Mouse (Mus musculus) ES-E14 (cell line): ENCODE results near the gene Map3k5. TPM values are rescaled to one million over a fixed set of nuclear protein-coding genes. Genes with fewer than 3 reads are reported as not detected.

Source experiments
- DNase-seq: peaks from one replicate; pipeline ENCODE4 v3.0.0-alpha.2; 2013; ENCODE audit warnings: low read depth, low spot score
- H3K27ac ChIP-seq: 2 replicates; pipeline ENCODE4 v1.5.1; 2012; ENCODE audit warnings: low read depth, mild to moderate bottlenecking, low read length, moderate library complexity, mixed read lengths; ENCODE audit not compliant: poor library complexity, insufficient read depth, severe bottlenecking
- H3K36me3 ChIP-seq: 2 replicates; pipeline ENCODE4 v1.6.1; 2012; ENCODE audit warnings: mild to moderate bottlenecking, low read length, moderate library complexity, mixed read lengths; ENCODE audit not compliant: control insufficient read depth, poor library complexity, insufficient read depth, severe bottlenecking
- H3K4me1 ChIP-seq, 2 experiments: fragments of 150-350 bp in 1 of 2; sonication (generic) in 1 of 2; 2 replicates each; pipeline ENCODE4 v1.6.1; 2012; ENCODE audit warnings: low read length in 2 of 2, mild to moderate bottlenecking in 1 of 2, mixed read lengths in 1 of 2; ENCODE audit not compliant: control insufficient read depth in 2 of 2, insufficient read depth in 2 of 2, poor library complexity in 1 of 2
- H3K4me3 ChIP-seq, 2 experiments: fragments of 150-350 bp in 1 of 2; sonication (generic) in 1 of 2; 2 replicates each; pipeline ENCODE4 v1.5.1; 2012; ENCODE audit warnings: low read length in 2 of 2, low read depth in 1 of 2, mild to moderate bottlenecking in 1 of 2, mixed read lengths in 1 of 2; ENCODE audit not compliant: insufficient read depth in 1 of 2, poor library complexity in 1 of 2, severe bottlenecking in 1 of 2
- H3K9ac ChIP-seq: 2 replicates; pipeline ENCODE4 v1.6.1; 2012; ENCODE audit warnings: low read depth, mild to moderate bottlenecking, low read length, mixed read lengths; ENCODE audit not compliant: poor library complexity, insufficient read depth, severe bottlenecking
- H3K9me3 ChIP-seq: fragments of 150-350 bp; sonication (generic); 2 replicates; pipeline ENCODE4 v1.6.1; 2012; ENCODE audit warnings: low read depth, mild to moderate bottlenecking, low read length; ENCODE audit not compliant: control insufficient read depth, insufficient read depth
- CHD2 ChIP-seq: IDR thresholded peaks from 2 replicates; pipeline ENCODE4 v1.6.1; 2014; ENCODE audit warnings: mild to moderate bottlenecking, low read depth, low read length, inconsistent platforms
- HCFC1 ChIP-seq: IDR thresholded peaks from 2 replicates; pipeline ENCODE4 v1.6.1; 2012; ENCODE audit warnings: low read length, inconsistent platforms, borderline replicate concordance; ENCODE audit not compliant: insufficient read depth
- MAFK ChIP-seq: IDR thresholded peaks from 2 replicates; pipeline ENCODE4 v1.6.1; 2014; ENCODE audit warnings: mild to moderate bottlenecking, low read depth, low read length, inconsistent platforms; ENCODE audit not compliant: insufficient read depth
- ZC3H11A ChIP-seq: IDR thresholded peaks from 2 replicates; pipeline ENCODE4 v1.6.1; 2012; ENCODE audit warnings: low read depth, mild to moderate bottlenecking, inconsistent platforms, low read length, borderline replicate concordance
- ZNF384 ChIP-seq: IDR thresholded peaks from 2 replicates; pipeline ENCODE4 v1.6.1; 2012; ENCODE audit warnings: low read depth, low read length, inconsistent platforms
- in situ Hi-C, 2 experiments: fragments of 600-800 bp; cut with MboI; formaldehyde crosslinking; loops; one replicate each; pipeline ENCODE4 v1.15.1; 2025; ENCODE audit warnings: low sequenced_read_pairs in 2 of 2, inconsistent platforms in 1 of 2; ENCODE audit not compliant: unreplicated experiment in 2 of 2
- total RNA-seq: library from RNA; depleted of rRNA; stranded (reverse); fragments of 300-350 nt; gene quantifications from 2 replicates; pipeline ENCODE4 v1.2.3, GENCODE M21; 2012

The Map3k5 gene
- total RNA-seq, 1 experiment: 4.7 TPM

GRCm38 (mm10) chr10:19960831-19961380 is 26.6 kb downstream of the Map3k5 start:
- no peak overlapping the region for H3K27ac ChIP-seq
- DNase-seq: no peak
- no peak for TF ChIP-seq CHD2
- no peak for TF ChIP-seq HCFC1
- no peak for TF ChIP-seq ZC3H11A
- no peak for TF ChIP-seq MAFK
- TF ChIP-seq ZNF384: no peak
- H3K4me1 ChIP-seq: no peaks in the 10 kb centered on the region
- H3K36me3 ChIP-seq: no peaks in the 10 kb centered on the region
- no peak overlapping the region for H3K9ac ChIP-seq
- H3K9me3 ChIP-seq: no peaks in the 10 kb centered on the region
- H3K4me3 ChIP-seq: no peak overlapping the region
- in situ Hi-C loops: no loop called here

- no peak overlapping the region for H3K27ac ChIP-seq
- H3K4me1 ChIP-seq: no peaks in the 10 kb centered on the region
- no peak for DNase-seq
- TF ChIP-seq ZC3H11A (no peak), CHD2 (no peak), MAFK (no peak), HCFC1 (no peak), ZNF384 (no peak)
- no peak overlapping the region for H3K4me3 ChIP-seq
- in situ Hi-C loops: no loop called here
- H3K9me3 ChIP-seq: no peaks in the 10 kb centered on the region
- H3K9ac ChIP-seq: no peak overlapping the region
- H3K36me3 ChIP-seq: no peaks in the 10 kb centered on the region
Measured at GRCm38 (mm10) chr10:19962746-19963145, 28.5 kb downstream of the Map3k5 start.

- Histone ChIP-seq H3K4me1 (no peaks in the 10 kb centered on the region), H3K27ac (no peak overlapping the region), H3K36me3 (no peaks in the 10 kb centered on the region), H3K9me3 (no peaks in the 10 kb centered on the region), H3K9ac (no peak overlapping the region), H3K4me3 (no peak overlapping the region)
- in situ Hi-C loops: no loop called here
- no peak for DNase-seq
- TF ChIP-seq ZNF384: no peak
- no peak for TF ChIP-seq CHD2
- TF ChIP-seq ZC3H11A: no peak
- no peak for TF ChIP-seq MAFK
- TF ChIP-seq HCFC1: no peak
Measured at GRCm38 (mm10) chr10:19963206-19963605, 28.9 kb downstream of the Map3k5 start.

- H3K9me3 ChIP-seq: no peaks in the 10 kb centered on the region
- DNase-seq: no peak
- no peak overlapping the region for H3K27ac ChIP-seq
- H3K4me3 ChIP-seq: no peak overlapping the region
- no peak overlapping the region for H3K9ac ChIP-seq
- no peaks in the 10 kb centered on the region for H3K4me1 ChIP-seq
- TF ChIP-seq ZNF384: no peak
- TF ChIP-seq MAFK: no peak
- TF ChIP-seq CHD2: no peak
- TF ChIP-seq ZC3H11A: no peak
- no peak for TF ChIP-seq HCFC1
- no peaks in the 10 kb centered on the region for H3K36me3 ChIP-seq
- in situ Hi-C loops: no loop called here
Measured at GRCm38 (mm10) chr10:19964105-19964504, 29.8 kb downstream of the Map3k5 start.

DNA sequence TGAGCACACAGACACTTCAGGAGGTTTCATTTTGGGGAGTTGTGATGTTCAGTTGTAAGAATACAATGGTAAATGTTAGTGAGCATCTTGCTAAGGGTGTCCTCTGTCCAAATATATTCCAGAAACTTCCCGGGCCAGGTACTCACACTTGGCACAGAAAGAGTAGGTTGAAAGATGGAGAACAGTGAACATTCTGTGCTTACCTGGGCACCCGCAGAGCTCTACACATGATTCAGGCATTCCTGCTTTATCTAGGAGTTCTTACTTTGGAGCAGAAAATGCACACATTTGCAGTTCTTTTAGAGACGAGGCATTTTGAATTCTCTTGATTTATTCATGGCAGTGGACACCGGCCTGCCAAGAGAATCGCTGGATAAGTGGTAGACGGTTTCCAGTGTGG is 32.3 kb downstream of the Map3k5 start:
- H3K27ac ChIP-seq: no peak overlapping the region
- H3K9me3 ChIP-seq: no peaks in the 10 kb centered on the region
- H3K36me3 ChIP-seq: no peaks in the 10 kb centered on the region
- no peak for TF ChIP-seq ZC3H11A
- no peak for TF ChIP-seq MAFK
- no peak for TF ChIP-seq HCFC1
- no peak for TF ChIP-seq ZNF384
- no peak for TF ChIP-seq CHD2
- H3K4me3 ChIP-seq: no peak overlapping the region
- in situ Hi-C loops: no loop called here
- H3K9ac ChIP-seq: no peak overlapping the region
- DNase-seq: no peak
- no peaks in the 10 kb centered on the region for H3K4me1 ChIP-seq
